In the genomic region with DNA sequence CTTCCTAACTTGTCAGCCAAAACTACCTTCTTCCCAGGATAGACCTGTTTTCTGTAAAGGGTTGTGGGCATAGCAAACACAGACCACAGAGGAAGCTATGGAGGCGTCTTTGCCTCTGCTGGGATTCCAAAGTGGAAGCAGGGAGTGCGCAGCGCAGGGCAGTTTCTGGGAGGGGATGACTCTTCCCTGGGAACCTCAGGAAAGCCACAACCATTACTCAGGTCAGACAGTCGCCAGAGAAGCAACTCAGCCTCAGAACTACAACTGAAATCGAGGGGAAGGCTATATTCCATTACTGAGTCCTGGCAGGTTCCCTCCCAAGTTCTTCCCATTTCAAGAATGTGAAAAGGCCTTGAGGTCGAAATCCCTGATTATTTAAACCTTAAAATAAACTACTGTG, we compare ENCODE assay signal across 8 mouse cellular contexts. TPM values are rescaled to one million over a fixed set of nuclear protein-coding genes. Genes with fewer than 3 reads are reported as not detected.
A peak's percentile ranks its signal among the peaks of the same experiment; 100 is the strongest.
DNase-seq lines count a peak whose midpoint lies in the region; ATAC-seq lines count a peak whose summit lies in the region.

No protein-coding gene starts in this region.

- peaks cover 55% of the 10 kb centered on the region for H3K4me1 ChIP-seq in heart, embryonic 10.5 days
- peaks cover 29% of the 10 kb centered on the region for H3K4me1 ChIP-seq in hindbrain, embryonic 13.5 days (replicated peaks)
- peaks cover 25% of the 10 kb centered on the region for H3K4me1 ChIP-seq in midbrain, embryonic 12.5 days

- H3K27me3 ChIP-seq in heart, embryonic 10.5 days (ENCODE audit: insufficient read depth, poor library complexity, severe bottlenecking), result no peaks in the 10 kb centered on the region
- H3K27me3 ChIP-seq in hindbrain, embryonic 13.5 days, result 0 out of 2 replicates have a peak, but pooled peaks cover 4% of the 10 kb centered on the region
- H3K27me3 ChIP-seq in midbrain, embryonic 12.5 days, result peaks cover 9% of the 10 kb centered on the region

- peak overlapping the region; percentile 72 for H3K4me2 ChIP-seq in hindbrain, embryonic 13.5 days
- H3K4me2 ChIP-seq in midbrain, embryonic 12.5 days (replicated peaks), result peak overlapping the region; percentile 67

- peak overlapping the region; percentile 94 for H3K27ac ChIP-seq in heart, embryonic 10.5 days
- H3K27ac ChIP-seq in hindbrain, embryonic 13.5 days, result no peak overlapping the region
- no peak overlapping the region for H3K27ac ChIP-seq in midbrain, embryonic 12.5 days (replicated peaks)

- H3K4me3 ChIP-seq in heart, embryonic 10.5 days, result peak overlapping the region; percentile 81
- H3K4me3 ChIP-seq in hindbrain, embryonic 13.5 days, result peak overlapping the region; percentile 72
- H3K4me3 ChIP-seq in midbrain, embryonic 12.5 days, result peak overlapping the region; percentile 74

- no peaks in the 10 kb centered on the region for H3K9me3 ChIP-seq in heart, embryonic 10.5 days
- no peaks in the 10 kb centered on the region for H3K9me3 ChIP-seq in hindbrain, embryonic 13.5 days
- H3K9me3 ChIP-seq in midbrain, embryonic 12.5 days, result no peaks in the 10 kb centered on the region

- H3K36me3 ChIP-seq in heart, embryonic 10.5 days, result no peaks in the 10 kb centered on the region
- H3K36me3 ChIP-seq in hindbrain, embryonic 13.5 days, result no peaks in the 10 kb centered on the region
- no peaks in the 10 kb centered on the region for H3K36me3 ChIP-seq in midbrain, embryonic 12.5 days

- DNase-seq in heart, embryonic 10.5 days (ENCODE audit: low spot score), result no peak
- DNase-seq in heart, adult 9 months (ENCODE audit: low spot score in 2 of 2), result no peak
- peak; percentile 55 for DNase-seq in Muller cell, postnatal 12 days (ENCODE audit: inconsistent ontology term)
- no peak for DNase-seq in adrenal gland, postnatal 36 days
- no peak for DNase-seq in right cerebral cortex, postnatal 10 days (ENCODE audit: low spot score in 2 of 2)

- H3K9ac ChIP-seq in hindbrain, embryonic 13.5 days, result peak overlapping the region; percentile 79; the same call in 1 of the 2 replicates
- peak overlapping the region; percentile 77; the same call in 1 of the 2 replicates for H3K9ac ChIP-seq in midbrain, embryonic 12.5 days (replicated peaks)

- no peak for ATAC-seq in hindbrain, embryonic 13.5 days (ENCODE audit: low FRiP score)
- ATAC-seq in midbrain, embryonic 12.5 days (ENCODE audit: low FRiP score, low read depth), result no peak
- ATAC-seq in frontal cortex, adult (ENCODE audit: low TSS enrichment), result no peak

- 31% methylated on average over 6 of the region's 6 CpGs for WGBS in heart, embryonic 10.5 days
- WGBS in hindbrain, embryonic 13.5 days, result 20% methylated on average over 6 of the region's 6 CpGs
- WGBS in midbrain, embryonic 12.5 days, result 18% methylated on average over 6 of the region's 6 CpGs

RNA-seq across cellular contexts. Expression of a gene that starts 51.8 kb away (rescaled TPM):
- 31.2 and 33.9 TPM in 2 replicates for polyA plus RNA-seq in heart, embryonic 10.5 days (2016; fragmentation: Nextera tagmentation; extraction: Ambion mirVana)
- polyA plus RNA-seq in hindbrain, embryonic 13.5 days (2015; fragmentation: Nextera tagmentation; extraction: Ambion mirVana), result 12.1 and 12.4 TPM in 2 replicates
- 28.0 and 33.6 TPM in 2 replicates for polyA plus RNA-seq in midbrain, embryonic 12.5 days (2016; fragmentation: Nextera tagmentation; extraction: Ambion mirVana)
- 10 to 100 TPM in 1 of 2 experiments, 1 to 10 TPM in 1; 7.7 to 12.2 TPM for total RNA-seq in adrenal gland, postnatal 36 days (2021)
